Mouse (Mus musculus): Measurements from ENCODE around the gene Dtymk. TPM values are rescaled to one million over a fixed set of nuclear protein-coding genes. Genes with fewer than 3 reads are reported as not detected.
A peak's percentile ranks its signal among the peaks of the same experiment; 100 is the strongest.
"Not testable (repeated sequence)": the region's sequence is repeated elsewhere in the genome, so short reads cannot be mapped to it uniquely, and the experiment has no call there.

Dtymk gene
- polyA plus RNA-seq (2016; fragmentation: Nextera tagmentation; extraction: Ambion mirVana): 197 and 199 TPM in 2 replicates

DNA sequence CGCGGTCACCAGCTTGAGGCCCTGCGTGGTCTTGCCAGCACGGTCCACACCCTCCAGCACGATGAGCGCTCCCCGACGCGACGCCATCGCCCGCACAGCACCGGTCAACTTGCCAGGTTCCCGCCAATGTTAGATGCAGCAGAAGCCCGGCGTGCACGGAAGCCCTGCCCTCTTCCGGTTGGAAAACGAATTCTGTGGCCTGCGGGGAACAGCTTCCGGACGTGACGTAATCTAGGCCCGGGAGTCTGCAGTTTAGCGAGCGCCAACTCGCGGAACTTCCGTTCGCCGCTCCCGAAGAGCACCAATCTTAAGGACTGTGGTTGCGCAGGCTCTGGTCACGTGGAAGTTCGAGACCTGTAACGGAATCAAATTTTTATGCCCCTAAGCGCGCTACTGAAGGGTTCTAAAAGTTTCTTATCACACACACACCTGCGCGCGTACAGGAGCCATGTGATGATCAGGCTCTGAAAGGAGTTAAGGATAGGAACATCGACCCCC, at the start of gene Dtymk:
Dtymk (minus strand) TSS at position 194 of the 498 bp plus-strand sequence.
- peak; percentile 70 for ATAC-seq
- Histone ChIP-seq H3K27ac (peak within 1 kb of the TSS; percentile 99), H3K4me3 (peak within 1 kb of the TSS; percentile 83), H3K27me3 (replicated peaks) (no peaks in the 10 kb centered on the region), H3K36me3 (peaks cover 52% of the 10 kb centered on the region), H3K4me2 (peak within 1 kb of the TSS; percentile 90), H3K9ac (peak within 1 kb of the TSS; percentile 88), H3K4me1 (peaks cover 82% of the 10 kb centered on the region), H3K9me3 (replicated peaks) (no peaks in the 10 kb centered on the region)
- 2% methylated on average over 42 of the region's 42 CpGs for WGBS (ENCODE audit: insufficient replicate concordance)

DNA sequence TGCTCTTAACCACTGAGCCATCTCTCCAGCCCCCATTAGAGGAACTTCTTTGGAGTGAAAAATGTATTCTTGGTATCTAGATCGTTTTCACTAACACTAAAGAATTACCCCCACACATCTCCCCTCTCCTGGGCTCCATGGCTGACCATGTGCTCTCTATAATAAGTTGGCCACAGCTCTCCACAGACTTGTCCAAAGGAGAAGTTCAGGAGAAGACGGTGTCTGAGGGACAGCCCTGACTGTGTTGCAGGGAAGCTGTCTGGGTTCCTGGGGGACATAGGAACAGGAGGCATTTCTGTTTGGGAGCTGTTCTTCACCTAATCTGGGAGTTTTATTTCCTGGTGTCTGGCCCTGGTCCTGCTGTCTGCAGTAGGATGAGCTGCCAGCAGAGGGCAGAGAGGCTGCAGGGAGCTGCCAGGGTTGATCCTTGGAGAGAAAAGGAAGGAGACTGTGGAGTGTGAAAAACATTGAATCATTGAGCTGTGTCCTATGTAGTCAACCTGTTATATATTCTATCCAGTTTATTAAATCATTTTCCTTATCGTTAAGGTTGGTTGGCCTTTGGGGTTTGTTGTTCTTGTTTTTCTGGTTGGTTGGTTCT, 44.1 kb upstream of the Dtymk start:
- H3K27me3 ChIP-seq (replicated peaks); H3K9ac ChIP-seq; ATAC-seq: not testable (repeated sequence)

DNA sequence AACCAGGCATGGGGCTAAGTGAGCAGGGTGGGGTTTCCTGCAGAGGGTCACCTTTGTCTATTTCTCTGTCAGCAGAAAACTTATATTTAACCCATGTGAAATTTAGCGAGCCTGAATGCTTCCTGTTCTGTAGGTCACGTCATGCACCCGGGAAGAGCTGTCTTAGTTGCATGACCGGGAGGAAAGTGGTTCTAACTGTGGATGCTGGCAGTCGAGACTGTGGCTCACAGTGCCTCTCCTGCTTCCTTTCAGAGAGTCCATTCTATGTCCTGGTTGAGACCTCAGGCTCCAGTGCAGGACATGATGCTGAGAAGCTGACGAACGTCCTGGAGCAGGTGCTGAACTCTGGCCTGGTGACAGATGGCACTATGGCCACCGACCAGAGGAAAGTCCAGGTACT, 36.8 kb upstream of the Dtymk start:
- not testable (repeated sequence) for H3K9ac ChIP-seq; H3K27ac ChIP-seq; H3K4me2 ChIP-seq; H3K4me3 ChIP-seq; H3K9me3 ChIP-seq (replicated peaks); ATAC-seq; H3K27me3 ChIP-seq (replicated peaks); H3K4me1 ChIP-seq
- WGBS (ENCODE audit: insufficient replicate concordance): 81% methylated on average over 8 of the region's 8 CpGs
- peaks cover 35% of the 10 kb centered on the region for H3K36me3 ChIP-seq

More for the DNA sequence above, 44.1 kb upstream of the Dtymk start:
- H3K4me2 ChIP-seq; H3K9me3 ChIP-seq (replicated peaks); H3K27ac ChIP-seq; H3K4me3 ChIP-seq; H3K4me1 ChIP-seq; H3K36me3 ChIP-seq: not testable (repeated sequence)
- 68% methylated on average over 2 of the region's 3 CpGs for WGBS (ENCODE audit: insufficient replicate concordance)

DNA sequence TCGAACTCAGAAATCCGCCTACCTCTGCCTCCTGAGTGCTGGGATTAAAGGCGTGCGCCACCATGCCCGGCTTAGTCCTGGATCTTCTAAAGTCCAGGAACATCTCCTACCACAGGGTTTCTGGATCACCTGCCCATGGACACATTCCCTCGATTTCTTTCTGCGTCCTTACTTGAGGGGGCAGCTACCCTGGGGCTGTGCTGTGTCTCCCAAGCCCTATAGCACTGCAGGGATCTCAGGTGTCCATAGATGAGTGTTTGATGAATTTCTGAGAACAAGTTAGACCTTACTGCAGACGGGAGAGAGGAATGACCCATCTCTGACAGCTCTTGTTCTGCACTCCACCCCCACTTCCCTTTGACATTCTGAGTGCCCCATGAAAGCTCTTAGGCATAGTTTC, 35.6 kb upstream of the Dtymk start:
- WGBS (ENCODE audit: insufficient replicate concordance): 78% methylated on average over 8 of the region's 8 CpGs
- H3K4me2 ChIP-seq: no peak overlapping the region
- H3K27me3 ChIP-seq (replicated peaks): no peaks in the 10 kb centered on the region
- no peak overlapping the region for H3K9ac ChIP-seq
- no peak overlapping the region for H3K27ac ChIP-seq
- no peaks in the 10 kb centered on the region for H3K4me1 ChIP-seq
- no peaks in the 10 kb centered on the region for H3K9me3 ChIP-seq (replicated peaks)
- no peak for ATAC-seq
- peaks cover 35% of the 10 kb centered on the region for H3K36me3 ChIP-seq
- no peak overlapping the region for H3K4me3 ChIP-seq

DNA sequence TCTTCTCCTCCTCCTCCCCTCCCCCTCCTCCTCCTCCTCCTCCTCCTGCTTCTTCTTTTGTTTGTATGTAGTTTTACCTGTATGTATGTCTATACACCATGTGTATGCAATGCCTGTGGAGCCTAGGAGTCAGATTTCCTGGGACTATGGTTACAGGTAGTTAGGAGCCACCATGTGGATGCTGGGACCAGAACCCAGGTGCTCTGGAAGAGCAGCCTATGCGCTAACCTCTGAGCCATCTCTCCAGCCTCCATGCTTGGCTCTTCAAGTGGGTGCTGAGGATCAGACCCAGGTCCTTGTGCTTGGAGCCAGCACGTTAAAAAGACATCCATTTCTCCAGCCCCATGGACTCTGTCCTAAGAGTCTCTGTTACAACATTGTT, 34.8 kb upstream of the Dtymk start:
- Histone ChIP-seq H3K27ac (no peak overlapping the region), H3K4me2 (no peak overlapping the region), H3K9me3 (replicated peaks) (no peaks in the 10 kb centered on the region), H3K4me1 (no peaks in the 10 kb centered on the region), H3K9ac (no peak overlapping the region), H3K27me3 (replicated peaks) (no peaks in the 10 kb centered on the region), H3K36me3 (peaks cover 35% of the 10 kb centered on the region), H3K4me3 (no peak overlapping the region)
- no peak for ATAC-seq
- WGBS (ENCODE audit: insufficient replicate concordance): 84% methylated on average over 2 of the region's 2 CpGs

DNA sequence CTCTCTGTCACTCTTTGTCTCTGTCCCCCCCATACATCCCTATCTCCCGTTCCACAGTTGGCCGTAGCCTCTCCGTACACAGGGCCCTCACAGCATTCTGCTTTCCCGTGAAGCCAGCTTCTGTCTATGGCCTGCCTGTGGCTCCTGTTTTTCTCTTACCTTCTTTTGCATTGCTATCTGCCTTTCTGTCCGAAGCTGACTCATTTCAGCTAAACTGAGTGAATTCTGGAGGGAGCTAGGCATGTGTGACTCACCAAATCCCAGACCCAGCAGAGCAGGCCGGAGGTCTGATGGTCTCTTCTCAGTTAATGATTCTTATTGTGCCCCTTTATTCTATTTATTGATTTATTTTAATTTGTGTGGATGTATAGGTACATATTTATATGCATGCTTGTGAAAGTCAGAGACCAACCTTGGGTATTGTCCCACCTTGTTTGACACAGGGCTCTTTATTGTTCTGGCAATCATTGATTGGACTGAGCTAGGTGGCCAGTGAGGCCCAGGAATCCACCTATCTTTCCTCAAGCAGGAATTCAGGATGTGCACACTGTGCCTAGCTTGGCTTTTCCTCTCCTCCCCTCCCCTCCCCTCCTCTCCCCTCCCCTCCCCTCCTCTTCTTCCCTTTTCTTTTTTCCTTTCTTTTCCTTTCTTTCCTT, 34.3 kb upstream of the Dtymk start:
- Histone ChIP-seq H3K27ac (no peak overlapping the region), H3K4me1 (no peaks in the 10 kb centered on the region), H3K4me3 (no peak overlapping the region), H3K36me3 (peaks cover 35% of the 10 kb centered on the region), H3K4me2 (no peak overlapping the region), H3K9ac (no peak overlapping the region), H3K9me3 (replicated peaks) (no peaks in the 10 kb centered on the region), H3K27me3 (replicated peaks) (no peaks in the 10 kb centered on the region)
- ATAC-seq: no peak
- 80% methylated on average over 6 of the region's 6 CpGs for WGBS (ENCODE audit: insufficient replicate concordance)

DNA sequence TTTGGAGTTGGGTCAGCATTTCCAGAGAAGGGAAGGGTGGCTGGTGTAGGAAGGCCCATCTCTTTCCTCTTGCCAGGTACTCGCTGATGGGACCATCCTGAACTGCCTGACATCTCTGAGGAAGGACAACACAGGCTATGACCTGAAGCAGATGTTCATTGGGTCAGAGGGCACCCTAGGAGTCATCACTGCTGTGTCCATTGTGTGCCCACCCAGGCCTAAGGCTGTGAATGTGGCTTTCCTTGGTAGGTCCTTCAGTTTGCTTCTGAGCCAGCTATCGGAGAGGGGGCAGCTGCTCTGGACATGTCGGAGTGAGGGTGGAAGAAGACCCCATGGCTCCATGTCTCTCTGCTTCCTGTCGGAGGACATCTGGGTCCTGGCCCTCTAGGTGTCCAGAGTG, 33.5 kb upstream of the Dtymk start:
- no peaks in the 10 kb centered on the region for H3K27me3 ChIP-seq (replicated peaks)
- H3K9me3 ChIP-seq (replicated peaks): no peaks in the 10 kb centered on the region
- WGBS (ENCODE audit: insufficient replicate concordance): 87% methylated on average over 4 of the region's 4 CpGs
- H3K9ac ChIP-seq: no peak overlapping the region
- no peak for ATAC-seq
- no peaks in the 10 kb centered on the region for H3K4me1 ChIP-seq
- H3K4me3 ChIP-seq: no peak overlapping the region
- H3K36me3 ChIP-seq: peaks cover 35% of the 10 kb centered on the region
- H3K4me2 ChIP-seq: no peak overlapping the region
- no peak overlapping the region for H3K27ac ChIP-seq

DNA sequence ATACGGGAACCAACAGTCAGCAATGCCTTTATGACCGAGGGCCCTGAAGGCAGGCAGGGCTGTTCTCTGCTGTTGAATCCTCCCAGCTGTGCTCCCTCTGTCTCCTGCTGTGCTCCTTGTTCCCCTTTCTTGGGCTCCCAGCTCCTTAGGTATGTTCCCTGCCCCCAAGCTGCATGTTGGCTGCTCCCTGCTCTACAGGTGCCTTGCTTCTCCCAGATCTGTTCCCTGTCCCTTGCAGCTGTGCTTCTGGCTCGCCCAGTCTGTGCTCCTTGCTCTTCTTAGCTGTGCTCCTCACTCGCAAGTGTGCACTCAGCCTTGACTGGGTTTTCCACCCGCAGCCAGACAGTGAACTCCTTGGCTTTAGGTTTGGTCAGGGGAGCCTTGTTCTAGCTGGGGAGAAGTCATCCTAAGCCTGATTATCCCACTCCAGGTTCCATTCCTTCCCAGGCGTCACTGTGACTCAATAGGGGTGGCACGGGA, 33.0 kb upstream of the Dtymk start:
- H3K9ac ChIP-seq: no peak overlapping the region
- no peak overlapping the region for H3K27ac ChIP-seq
- H3K27me3 ChIP-seq (replicated peaks): no peaks in the 10 kb centered on the region
- peaks cover 35% of the 10 kb centered on the region for H3K36me3 ChIP-seq
- H3K4me3 ChIP-seq: no peak overlapping the region
- no peak for ATAC-seq
- H3K4me1 ChIP-seq: no peaks in the 10 kb centered on the region
- H3K4me2 ChIP-seq: no peak overlapping the region
- H3K9me3 ChIP-seq (replicated peaks): no peaks in the 10 kb centered on the region
- WGBS (ENCODE audit: insufficient replicate concordance): 72% methylated on average over 7 of the region's 7 CpGs

DNA sequence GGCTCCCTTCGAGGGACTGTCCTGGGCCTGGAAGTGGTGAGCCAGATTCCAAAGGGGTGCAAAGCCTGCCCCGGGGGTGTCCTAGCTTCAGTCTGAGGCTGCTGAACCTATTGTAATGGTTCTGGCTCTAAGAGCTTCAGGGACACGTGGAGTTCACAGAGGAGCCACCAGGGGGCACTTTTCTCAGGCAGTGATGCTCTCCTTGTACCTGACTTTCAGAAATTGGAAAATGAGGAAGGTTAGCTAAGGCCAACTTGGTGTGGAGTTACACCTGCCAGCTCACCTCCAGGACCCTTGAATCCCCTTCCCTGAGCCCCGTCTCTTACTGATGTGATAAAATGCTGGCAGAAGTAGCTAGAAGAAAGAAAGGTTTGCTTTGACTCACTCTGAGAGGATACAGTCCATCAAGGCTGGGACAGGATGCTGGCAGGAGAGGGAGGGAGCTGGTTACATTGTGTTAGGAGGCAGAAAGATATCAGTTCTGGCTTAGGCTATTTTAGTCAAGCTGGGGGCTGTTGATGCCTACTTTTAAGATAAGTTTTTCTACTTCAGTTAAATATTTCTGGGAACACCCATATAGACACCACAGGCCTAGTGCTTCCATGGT, 31.1 kb upstream of the Dtymk start:
- H3K4me1 ChIP-seq; H3K27ac ChIP-seq; H3K4me3 ChIP-seq; H3K9me3 ChIP-seq (replicated peaks); H3K4me2 ChIP-seq; H3K9ac ChIP-seq; H3K27me3 ChIP-seq (replicated peaks): not testable (repeated sequence)
- ATAC-seq: 0 out of 2 replicates have a peak, but pooled peaks have one; percentile 42
- H3K36me3 ChIP-seq: peaks cover 25% of the 10 kb centered on the region
- 67% methylated on average over 2 of the region's 4 CpGs for WGBS (ENCODE audit: insufficient replicate concordance)

DNA sequence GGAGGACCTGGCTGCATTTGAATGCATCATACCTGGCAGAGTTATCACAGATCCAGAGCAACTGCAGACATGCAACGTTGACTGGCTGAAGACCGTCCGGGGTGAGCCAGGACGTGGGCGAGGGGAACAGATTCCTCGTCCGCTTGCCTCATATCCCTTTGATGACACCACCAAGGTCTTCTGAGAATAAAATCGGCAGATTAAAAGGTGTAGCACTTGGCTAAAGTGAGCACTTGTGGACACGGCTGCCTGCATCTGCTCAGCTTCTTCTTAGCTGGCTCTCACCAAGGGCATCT, 24.8 kb upstream of the Dtymk start:
- no peaks in the 10 kb centered on the region for H3K27me3 ChIP-seq (replicated peaks)
- H3K4me3 ChIP-seq: peak overlapping the region; percentile 65
- peak overlapping the region; percentile 99 for H3K27ac ChIP-seq
- H3K9me3 ChIP-seq (replicated peaks): no peaks in the 10 kb centered on the region
- peaks cover 3% of the 10 kb centered on the region for H3K36me3 ChIP-seq
- H3K4me2 ChIP-seq: peak overlapping the region; percentile 88
- H3K4me1 ChIP-seq: peaks cover 35% of the 10 kb centered on the region
- peak overlapping the region; percentile 73 for H3K9ac ChIP-seq
- WGBS (ENCODE audit: insufficient replicate concordance): 84% methylated on average over 9 of the region's 9 CpGs
- no peak for ATAC-seq

DNA sequence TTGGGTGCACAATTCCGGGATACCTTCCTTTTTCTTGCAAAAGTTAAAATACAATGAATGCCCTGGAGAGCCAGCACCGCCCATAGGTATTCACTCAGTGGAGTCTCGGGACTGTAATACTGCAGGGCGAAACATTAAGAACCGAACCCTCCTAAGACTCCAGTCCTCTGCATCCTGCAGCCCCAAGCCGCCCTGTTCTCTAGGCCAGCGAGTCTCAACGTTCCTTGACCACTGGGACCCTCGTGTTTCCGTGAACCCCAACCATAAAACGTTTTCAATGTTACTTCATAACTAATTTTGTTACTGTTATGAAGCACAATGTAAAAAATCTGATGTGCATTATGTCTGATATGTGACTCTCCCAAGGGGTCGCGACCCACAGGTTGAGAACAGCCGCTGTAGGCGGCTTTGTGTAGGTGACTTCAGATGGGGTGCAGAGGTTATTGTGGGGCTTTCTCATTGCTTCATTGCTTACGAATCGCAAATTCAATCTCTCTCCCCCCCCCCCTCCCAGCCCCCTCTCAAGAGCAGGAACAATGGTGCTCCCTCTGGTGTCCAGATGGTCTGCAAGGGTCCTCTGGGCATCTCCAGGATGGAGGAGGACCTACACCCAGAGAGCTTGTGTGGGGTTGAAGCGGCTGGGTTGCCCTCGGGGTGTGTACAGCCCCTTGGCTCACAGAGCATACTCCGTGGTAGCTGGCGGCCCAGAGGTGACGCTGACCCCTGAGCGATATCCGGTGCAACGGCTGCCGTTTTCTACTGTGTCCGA, 24.2 kb upstream of the Dtymk start:
- Histone ChIP-seq H3K4me2 (peak overlapping the region; percentile 88), H3K4me1 (peaks cover 35% of the 10 kb centered on the region), H3K4me3 (peak overlapping the region; percentile 65), H3K27ac (peak overlapping the region; percentile 99), H3K27me3 (replicated peaks) (no peaks in the 10 kb centered on the region), H3K36me3 (peaks cover 8% of the 10 kb centered on the region), H3K9ac (peak overlapping the region; percentile 73), H3K9me3 (replicated peaks) (no peaks in the 10 kb centered on the region)
- WGBS (ENCODE audit: insufficient replicate concordance): 42% methylated on average over 27 of the region's 27 CpGs
- 0 out of 2 replicates have a peak, but pooled peaks have one; percentile 19 for ATAC-seq

Measured in liver, embryonic 12.5 days (tissue).